Mouse (Mus musculus) spleen, postnatal 4 days (tissue): ENCODE results near the gene Ctdnep1.
A peak's percentile ranks its signal among the peaks of the same experiment; 100 is the strongest.
"Not testable (repeated sequence)": the region's sequence is repeated elsewhere in the genome, so short reads cannot be mapped to it uniquely, and the experiment has no call there.

Experiments used
- DNase-seq, 2 experiments: peaks; one replicate each; pipeline ENCODE4 v3.0.0; 2022; ENCODE audit warnings: low spot score in 2 of 2

The Ctdnep1 gene

GRCm38 (mm10) chr11:69950807-69951459 is 30.0 kb upstream of the Ctdnep1 start:
- peak in 1 of 2 experiments; percentile 80 for DNase-seq

- DNase-seq, result no peak
Observed at GRCm38 (mm10) chr11:69952274-69952673, 28.7 kb upstream of the Ctdnep1 start.

GRCm38 (mm10) chr11:69953267-69953915 is 27.6 kb upstream of the Ctdnep1 start:
- DNase-seq, result no peak

- not testable (repeated sequence) for DNase-seq
Observed at GRCm38 (mm10) chr11:69955618-69956017, 25.3 kb upstream of the Ctdnep1 start.

GRCm38 (mm10) chr11:69956218-69956617 is 24.7 kb upstream of the Ctdnep1 start:
- no peak for DNase-seq

- peak in 1 of 2 experiments; percentile 72 for DNase-seq
Observed at GRCm38 (mm10) chr11:69960616-69961015, 20.3 kb upstream of the Ctdnep1 start.

GRCm38 (mm10) chr11:69961841-69962240 is 19.1 kb upstream of the Ctdnep1 start:
- peak in 1 of 2 experiments; percentile 55 for DNase-seq

- DNase-seq, result no peak
Observed at GRCm38 (mm10) chr11:69964650-69965270, 16.2 kb upstream of the Ctdnep1 start, which contains the start of gene Cldn7. Cldn7 (plus strand) TSS chr11:69964779.

GRCm38 (mm10) chr11:69965271-69966005 is 15.5 kb upstream of the Ctdnep1 start:
- DNase-seq, result no peak

- no peak for DNase-seq
Observed at GRCm38 (mm10) chr11:69966006-69966859, 14.7 kb upstream of the Ctdnep1 start.

GRCm38 (mm10) chr11:69966860-69967517 is 14.0 kb upstream of the Ctdnep1 start:
- no peak for DNase-seq

- DNase-seq, result no peak
Observed at GRCm38 (mm10) chr11:69968793-69969192, 12.2 kb upstream of the Ctdnep1 start.

- DNase-seq, result no peak
Observed at GRCm38 (mm10) chr11:69970222-69970621, 10.7 kb upstream of the Ctdnep1 start.

GRCm38 (mm10) chr11:69970775-69971174 is 10.2 kb upstream of the Ctdnep1 start:
- no peak for DNase-seq

- no peak for DNase-seq
Observed at GRCm38 (mm10) chr11:69974907-69975306, 6.0 kb upstream of the Ctdnep1 start.

GRCm38 (mm10) chr11:69976271-69976670 is 4.7 kb upstream of the Ctdnep1 start:
- DNase-seq, result no peak

- DNase-seq, result no peak
Observed at GRCm38 (mm10) chr11:69979827-69980195, 1.1 kb upstream of the Ctdnep1 start.

GRCm38 (mm10) chr11:69980196-69981140 is 488 bp upstream of the Ctdnep1 start:
- peak; percentile 93 to 95 for DNase-seq

- DNase-seq, result no peak
Observed at GRCm38 (mm10) chr11:69982225-69982624, 1.3 kb downstream of the Ctdnep1 start, which contains the start of gene Elp5. Elp5 (minus strand) TSS chr11:69982517.
